In genomic region chr6:6175350-6175971, GRCm38 (mm10) we compare ENCODE assay signal across 14 mouse cellular contexts.
"Had no signal": no experiment of that assay in that cellular context is flagged by ENCODE, and none has a peak within 500 bp of the region (broad histone marks: within the 10 kb centered on the region; RNA-seq: fewer than 3 reads in every experiment).

No protein-coding gene starts in this region.

- DNase-seq: kidney, adult 18-20 months; kidney, postnatal 10 days; kidney, postnatal 4 days; left cerebral cortex, postnatal 4 days; lung, postnatal 10 days; lung, postnatal 4 days; right cerebral cortex, adult 18-20 months; right cerebral cortex, postnatal 25 days; thymus, postnatal 36 days had no signal

- ATAC-seq: liver, embryonic 12.5 days had no signal

- H3K4me2 ChIP-seq: limb, embryonic 13.5 days; liver, embryonic 12.5 days; lung, embryonic 14.5 days; neural tube, embryonic 13.5 days had no signal

- H3K4me3 ChIP-seq: layer of hippocampus, adult 2 months; limb, embryonic 13.5 days; liver, embryonic 12.5 days; neural tube, embryonic 13.5 days had no signal

- H3K9me3 ChIP-seq: limb, embryonic 13.5 days; liver, embryonic 12.5 days; neural tube, embryonic 13.5 days had no signal

- H3K27ac ChIP-seq: layer of hippocampus, adult 2 months; limb, embryonic 13.5 days; liver, embryonic 12.5 days; neural tube, embryonic 13.5 days had no signal

- H3K9ac ChIP-seq: limb, embryonic 13.5 days; liver, embryonic 12.5 days; lung, embryonic 14.5 days; neural tube, embryonic 13.5 days had no signal

- H3K36me3 ChIP-seq: neural tube, embryonic 13.5 days had no signal

- H3K27me3 ChIP-seq: limb, embryonic 13.5 days; liver, embryonic 12.5 days; neural tube, embryonic 13.5 days had no signal
